Mouse (Mus musculus): ENCODE measurements around the gene Gm20388.

DNA sequence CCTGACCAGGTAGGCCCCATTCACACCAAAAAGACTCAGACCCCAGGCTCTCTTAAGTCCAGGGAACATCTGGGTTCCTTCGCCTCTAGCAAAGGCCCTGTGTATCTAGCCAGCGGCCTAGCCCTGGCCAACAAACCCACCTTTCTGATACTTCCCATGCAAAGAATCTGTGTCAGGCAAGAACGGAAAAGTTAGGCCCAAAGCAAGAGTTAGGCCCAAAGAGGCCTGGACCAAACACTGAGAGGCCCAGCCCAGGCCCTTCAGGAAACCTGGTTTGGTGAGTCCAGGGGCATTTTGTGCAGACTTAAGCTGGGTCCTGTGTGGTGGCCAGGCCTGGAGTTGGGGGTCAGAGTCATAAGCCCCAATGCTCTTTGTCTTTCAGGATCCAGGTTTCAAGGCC is 1174.9 kb downstream of the Gm20388 start:
- no peak for TF ChIP-seq GATA1 (IDR thresholded peaks at IDR 0.05; ENCODE audit: low read length)
- TF ChIP-seq TAL1 (IDR thresholded peaks at IDR 0.05; ENCODE audit: low read length), result no peak

All from erythroblast, embryonic 14.5 days (primary cell).